Mouse (Mus musculus) heart, embryonic 16.5 days (tissue): Measurements from ENCODE around the gene Ino80d. TPM values are rescaled to one million over a fixed set of nuclear protein-coding genes. Genes with fewer than 3 reads are reported as not detected.

Experiments
- ATAC-seq: fragments of 200-750 bp; cut with Nextera tagmentation; replicated peaks from 2 replicates; pipeline ENCODE4 v1.8.0; 2017; ENCODE audit warnings: moderate number of reproducible peaks; ENCODE audit not compliant: insufficient read depth, low FRiP score; ENCODE audit errors: extremely low read depth
- H3K27ac ChIP-seq: fragments of 300-500 bp; sonication (generic); 2 replicates; pipeline ENCODE4 v1.5.1; 2014; ENCODE audit warnings: mild to moderate bottlenecking, low read length, control low read depth, moderate library complexity
- H3K27me3 ChIP-seq: fragments of 300-500 bp; sonication (generic); 2 replicates; pipeline ENCODE4 v1.6.1; 2014; ENCODE audit warnings: low read length, mixed read lengths; ENCODE audit not compliant: control insufficient read depth, insufficient read depth
- H3K36me3 ChIP-seq: fragments of 300-500 bp; sonication (generic); 2 replicates; pipeline ENCODE4 v1.6.1; 2014; ENCODE audit not compliant: control insufficient read depth, insufficient read depth
- H3K4me1 ChIP-seq: fragments of 300-500 bp; sonication (generic); 2 replicates; pipeline ENCODE4 v1.6.1; 2014; ENCODE audit warnings: low read length, mixed read lengths; ENCODE audit not compliant: control insufficient read depth, insufficient read depth
- H3K4me2 ChIP-seq: fragments of 300-500 bp; sonication (generic); 2 replicates; pipeline ENCODE4 v1.6.1; 2014; ENCODE audit warnings: low read depth, mild to moderate bottlenecking, control low read depth, low read length
- H3K4me3 ChIP-seq: fragments of 300-500 bp; sonication (generic); 2 replicates; pipeline ENCODE4 v1.5.1; 2014; ENCODE audit warnings: mild to moderate bottlenecking, control low read depth, low read length
- H3K9ac ChIP-seq: fragments of 300-500 bp; sonication (generic); 2 replicates; pipeline ENCODE4 v1.6.1; 2014; ENCODE audit warnings: low read length, control low read depth
- H3K9me3 ChIP-seq: fragments of 300-500 bp; sonication (generic); replicated peaks from 2 replicates; pipeline ENCODE4 v1.6.1; 2016; ENCODE audit warnings: low read length; ENCODE audit not compliant: control insufficient read depth
- WGBS: fragments of 180-500 bp; shearing (Covaris S2); extraction: QIAGEN DNeasy Blood & Tissue Kit; methylation state at CpG from one replicate; pipeline ENCODE4 v1.1.7; 2014; 5-methylcytosine and 5-hydroxymethylcytosine counted together
- polyA plus RNA-seq: library from polyadenylated mRNA; unstranded; fragments of >200 nt; fragmentation: Nextera tagmentation; extraction: Ambion mirVana; gene quantifications from 2 replicates; pipeline ENCODE4 v1.2.1, GENCODE M21; 2015

Gene Ino80d
- polyA plus RNA-seq, 1 experiment from 2014 or later, result 8.0 TPM

DNA sequence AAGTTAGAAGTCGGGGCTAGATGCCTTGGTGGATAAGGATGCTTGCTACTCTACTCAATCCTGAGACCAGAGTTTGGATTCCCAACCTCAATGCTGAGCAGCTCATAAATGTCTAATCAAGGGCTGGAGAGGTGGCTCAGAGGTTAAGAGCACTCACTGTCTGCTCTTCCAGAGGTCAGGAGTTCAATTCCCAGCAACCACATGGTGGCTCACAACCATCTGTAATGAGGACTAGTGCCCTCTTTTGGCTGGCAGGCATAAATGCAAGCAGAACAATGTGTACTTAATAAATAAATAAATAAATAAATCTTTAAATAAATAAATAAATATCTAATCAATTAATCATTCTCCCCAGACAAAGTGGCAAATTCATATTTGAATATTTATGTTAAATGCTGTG, 25.9 kb downstream of the Ino80d start:
- Histone ChIP-seq H3K4me3 (no peak overlapping the region), H3K36me3 (peaks cover 58% of the 10 kb centered on the region), H3K4me1 (no peaks in the 10 kb centered on the region), H3K4me2 (no peak overlapping the region), H3K9ac (no peak overlapping the region), H3K9me3 (no peaks in the 10 kb centered on the region), H3K27me3 (no peaks in the 10 kb centered on the region), H3K27ac (no peak overlapping the region)
- no peak for ATAC-seq
- 85% methylated on average over 1 of the region's 1 CpGs for WGBS

DNA sequence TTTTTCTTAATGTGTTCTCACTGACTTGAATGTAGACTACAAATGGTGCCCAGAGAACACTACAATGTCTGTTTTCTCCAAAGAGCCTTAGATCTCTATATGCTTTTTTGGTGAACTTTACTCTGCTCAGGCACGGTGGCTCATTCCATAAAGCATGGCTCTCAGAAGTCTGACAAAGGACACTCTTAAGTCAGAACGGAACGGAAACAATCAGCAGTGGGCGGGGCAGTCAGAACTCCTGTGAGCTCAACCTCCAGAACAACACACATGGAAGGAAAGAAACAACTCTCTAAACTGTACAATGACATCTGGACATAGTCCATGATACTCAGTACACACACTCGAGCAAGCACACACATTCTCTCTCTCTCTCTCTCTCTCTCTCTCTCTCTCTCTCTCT, 34.2 kb downstream of the Ino80d start:
- H3K4me3 ChIP-seq, result no peak overlapping the region
- no peaks in the 10 kb centered on the region for H3K27me3 ChIP-seq
- H3K27ac ChIP-seq, result no peak overlapping the region
- H3K9me3 ChIP-seq, result no peaks in the 10 kb centered on the region
- H3K9ac ChIP-seq, result no peak overlapping the region
- no peak for ATAC-seq
- H3K4me2 ChIP-seq, result no peak overlapping the region
- WGBS, result 52% methylated on average over 5 of the region's 5 CpGs
- H3K36me3 ChIP-seq, result peaks cover 19% of the 10 kb centered on the region
- H3K4me1 ChIP-seq, result no peaks in the 10 kb centered on the region

DNA sequence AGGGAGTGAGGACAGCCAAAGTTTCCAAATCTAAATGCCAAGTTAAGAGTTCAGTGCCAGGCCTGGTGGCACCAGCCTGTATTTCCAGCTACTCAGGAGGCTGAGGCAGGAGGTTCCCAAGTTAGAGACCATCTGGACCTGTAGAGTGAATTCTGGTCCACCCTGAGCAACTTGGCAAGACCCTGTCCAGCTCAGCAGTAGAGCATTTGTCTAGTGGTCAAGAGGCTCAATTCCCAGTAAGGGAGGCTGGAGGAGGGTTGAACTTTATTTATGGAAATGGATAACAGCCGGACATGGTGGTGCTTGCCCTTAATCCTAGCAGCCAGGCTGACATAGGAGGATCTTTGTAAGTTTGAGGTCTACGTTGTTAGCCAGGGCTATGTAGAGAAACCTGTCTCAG, 38.1 kb downstream of the Ino80d start:
- H3K4me3 ChIP-seq, result no peak overlapping the region
- WGBS, result 68% methylated on average over 2 of the region's 2 CpGs
- H3K36me3 ChIP-seq, result peaks cover 37% of the 10 kb centered on the region
- ATAC-seq, result no peak
- H3K4me2 ChIP-seq, result no peak overlapping the region
- no peaks in the 10 kb centered on the region for H3K4me1 ChIP-seq
- no peak overlapping the region for H3K27ac ChIP-seq
- H3K9ac ChIP-seq, result no peak overlapping the region
- no peaks in the 10 kb centered on the region for H3K27me3 ChIP-seq
- no peaks in the 10 kb centered on the region for H3K9me3 ChIP-seq

DNA sequence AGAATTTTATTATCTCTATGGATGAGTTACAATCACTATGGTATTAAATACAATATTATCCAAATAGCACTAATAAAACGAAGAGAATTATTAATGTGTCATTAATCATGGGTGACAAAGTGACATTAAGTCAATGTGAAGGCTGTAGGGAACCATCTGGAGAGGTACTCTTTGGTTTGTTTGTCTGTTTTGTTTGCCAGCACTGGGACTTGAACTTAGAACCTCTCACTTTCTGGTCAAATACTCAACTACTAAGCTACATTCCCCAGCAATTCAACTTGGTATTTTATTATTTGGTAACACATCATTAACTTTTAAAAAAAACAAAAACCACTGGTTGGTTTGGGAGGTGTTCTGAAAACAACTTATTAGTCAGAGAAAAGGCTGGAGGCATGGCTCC, 43.1 kb downstream of the Ino80d start:
- Histone ChIP-seq H3K27ac (no peak overlapping the region), H3K36me3 (peaks cover 65% of the 10 kb centered on the region), H3K4me2 (no peak overlapping the region), H3K4me1 (no peaks in the 10 kb centered on the region), H3K9ac (no peak overlapping the region), H3K4me3 (no peak overlapping the region), H3K27me3 (no peaks in the 10 kb centered on the region), H3K9me3 (peaks cover 4% of the 10 kb centered on the region; the same call in 1 of the 2 replicates)
- no peak for ATAC-seq
- 82% methylated on average over 1 of the region's 1 CpGs for WGBS

DNA sequence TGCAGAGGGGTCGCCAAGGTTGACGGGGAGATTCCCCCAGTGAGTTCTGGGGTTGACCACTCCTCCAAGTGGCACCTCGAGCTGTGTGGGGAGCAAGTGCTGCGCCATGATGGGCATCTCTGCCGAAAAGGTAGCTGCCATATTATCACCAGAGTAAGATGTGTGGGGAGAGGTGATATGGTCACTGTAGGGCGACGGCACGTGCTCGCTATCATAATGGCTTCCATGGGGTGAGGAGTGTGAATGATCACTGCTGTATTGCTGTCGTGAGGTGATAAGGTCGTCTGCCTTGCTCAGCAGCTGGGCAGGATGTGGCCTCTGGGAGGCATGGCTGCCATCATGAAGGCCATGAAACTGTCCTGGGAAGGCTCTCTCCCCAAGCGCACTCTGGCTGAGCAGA, 56.1 kb downstream of the Ino80d start:
- H3K9ac ChIP-seq, result no peak overlapping the region
- H3K4me3 ChIP-seq, result no peak overlapping the region
- WGBS, result 75% methylated on average over 12 of the region's 12 CpGs
- H3K27me3 ChIP-seq, result no peaks in the 10 kb centered on the region
- H3K27ac ChIP-seq, result no peak overlapping the region
- H3K4me1 ChIP-seq, result peaks cover 6% of the 10 kb centered on the region
- peaks cover 50% of the 10 kb centered on the region for H3K36me3 ChIP-seq
- ATAC-seq, result no peak
- H3K4me2 ChIP-seq, result no peak overlapping the region
- H3K9me3 ChIP-seq, result no peaks in the 10 kb centered on the region

DNA sequence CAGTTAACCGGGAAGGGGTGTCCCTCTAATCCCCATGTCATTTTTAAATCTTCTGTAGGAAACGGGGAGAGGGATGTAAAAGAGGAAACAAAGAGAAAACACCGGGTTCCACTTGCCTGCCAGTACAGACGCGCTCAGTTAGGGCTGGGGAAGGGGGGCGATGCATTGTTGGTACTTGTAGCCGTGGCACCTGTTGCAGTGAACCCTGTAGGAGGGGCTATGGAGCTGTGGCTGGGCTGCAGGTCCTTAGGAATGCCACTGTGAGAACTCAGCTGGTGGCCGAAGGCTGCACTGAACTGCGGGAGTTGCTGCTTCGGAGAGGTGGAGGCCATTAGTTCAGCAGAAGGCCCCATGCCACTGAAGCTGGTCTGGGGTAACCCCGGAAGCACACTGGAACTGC, 56.6 kb downstream of the Ino80d start:
- ATAC-seq, result no peak
- Histone ChIP-seq H3K27me3 (no peaks in the 10 kb centered on the region), H3K4me1 (peaks cover 6% of the 10 kb centered on the region), H3K9ac (no peak overlapping the region), H3K27ac (no peak overlapping the region), H3K4me3 (no peak overlapping the region), H3K9me3 (no peaks in the 10 kb centered on the region), H3K4me2 (no peak overlapping the region), H3K36me3 (peaks cover 46% of the 10 kb centered on the region)
- WGBS, result 91% methylated on average over 11 of the region's 11 CpGs

DNA sequence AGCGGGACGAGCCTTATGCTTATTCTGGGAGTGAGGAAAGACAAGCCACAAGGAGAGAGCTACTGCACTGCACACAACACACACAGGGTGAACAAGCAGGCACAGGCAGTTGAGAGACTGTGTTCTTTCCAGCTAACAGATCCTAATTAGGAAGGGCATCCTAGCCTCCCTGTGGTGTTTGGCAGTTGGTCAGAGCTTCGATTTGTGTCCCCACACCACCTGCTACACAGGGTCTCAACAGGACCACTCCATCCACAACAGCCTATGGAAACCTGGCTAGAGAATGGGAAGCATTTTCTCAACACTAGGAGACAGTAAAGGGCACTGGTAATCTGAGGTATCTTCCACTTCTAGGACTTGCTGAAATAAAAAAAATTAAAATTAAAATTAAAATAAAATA, 57.1 kb downstream of the Ino80d start:
- no peak overlapping the region for H3K4me2 ChIP-seq
- no peak for ATAC-seq
- no peak overlapping the region for H3K9ac ChIP-seq
- no peak overlapping the region for H3K4me3 ChIP-seq
- no peak overlapping the region for H3K27ac ChIP-seq
- H3K27me3 ChIP-seq, result no peaks in the 10 kb centered on the region
- peaks cover 42% of the 10 kb centered on the region for H3K36me3 ChIP-seq
- peaks cover 8% of the 10 kb centered on the region for H3K4me1 ChIP-seq
- H3K9me3 ChIP-seq, result no peaks in the 10 kb centered on the region
- 87% methylated on average over 3 of the region's 3 CpGs for WGBS

DNA sequence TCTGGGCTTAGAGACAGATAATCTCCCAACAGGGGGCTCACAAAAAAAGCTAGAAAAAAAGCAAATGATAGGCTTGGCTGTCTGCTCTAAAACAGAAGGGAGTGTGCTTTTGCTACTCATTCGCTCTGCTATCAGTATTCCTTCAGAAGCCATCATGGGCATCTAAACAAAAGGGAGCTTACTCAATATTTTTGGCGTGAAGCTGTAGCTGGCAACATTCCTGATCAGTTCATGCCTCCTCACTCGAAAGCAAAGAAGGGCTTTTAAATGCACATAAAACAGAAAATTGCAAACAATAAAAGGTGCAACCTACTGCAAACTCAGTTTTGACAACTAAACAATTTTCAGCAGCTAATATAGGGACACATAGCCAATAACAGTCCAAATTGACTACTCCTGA, 59.1 kb downstream of the Ino80d start:
- peaks cover 29% of the 10 kb centered on the region for H3K36me3 ChIP-seq
- H3K27me3 ChIP-seq, result no peaks in the 10 kb centered on the region
- no peak overlapping the region for H3K27ac ChIP-seq
- ATAC-seq, result no peak
- WGBS, result 30% methylated on average over 3 of the region's 3 CpGs
- no peaks in the 10 kb centered on the region for H3K9me3 ChIP-seq
- H3K4me3 ChIP-seq, result no peak overlapping the region
- no peak overlapping the region for H3K9ac ChIP-seq
- no peak overlapping the region for H3K4me2 ChIP-seq
- H3K4me1 ChIP-seq, result peaks cover 13% of the 10 kb centered on the region

DNA sequence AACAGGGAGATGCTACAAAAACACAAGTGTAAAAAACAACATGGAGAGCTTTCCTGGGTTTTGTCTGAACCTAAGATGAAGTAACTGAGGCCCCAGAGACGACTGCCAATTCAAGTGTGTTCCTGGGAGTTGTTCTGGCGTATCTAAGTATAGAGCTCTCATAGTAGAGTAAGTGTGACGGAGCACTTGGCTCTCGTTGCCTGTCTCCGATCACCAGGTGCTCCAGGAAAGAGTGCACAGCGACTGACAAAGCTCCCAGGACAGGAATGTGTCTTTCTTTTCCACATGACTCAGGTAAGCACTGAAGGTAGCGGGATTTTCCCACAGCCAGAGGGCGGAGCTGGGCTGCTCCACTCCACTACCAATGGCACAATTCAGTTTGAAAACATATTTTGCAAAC, 63.6 kb downstream of the Ino80d start:
- Histone ChIP-seq H3K4me3 (peak overlapping the region; percentile 27; the same call in 1 of the 2 replicates), H3K9me3 (no peaks in the 10 kb centered on the region), H3K4me1 (peaks cover 17% of the 10 kb centered on the region), H3K27me3 (no peaks in the 10 kb centered on the region), H3K9ac (peak overlapping the region; percentile 3; the same call in 1 of the 2 replicates), H3K36me3 (peaks cover 6% of the 10 kb centered on the region; the same call in 1 of the 2 replicates), H3K27ac (peak overlapping the region; percentile 80), H3K4me2 (peak overlapping the region; percentile 52)
- peak; percentile 83 for ATAC-seq
- WGBS, result 46% methylated on average over 8 of the region's 8 CpGs

DNA sequence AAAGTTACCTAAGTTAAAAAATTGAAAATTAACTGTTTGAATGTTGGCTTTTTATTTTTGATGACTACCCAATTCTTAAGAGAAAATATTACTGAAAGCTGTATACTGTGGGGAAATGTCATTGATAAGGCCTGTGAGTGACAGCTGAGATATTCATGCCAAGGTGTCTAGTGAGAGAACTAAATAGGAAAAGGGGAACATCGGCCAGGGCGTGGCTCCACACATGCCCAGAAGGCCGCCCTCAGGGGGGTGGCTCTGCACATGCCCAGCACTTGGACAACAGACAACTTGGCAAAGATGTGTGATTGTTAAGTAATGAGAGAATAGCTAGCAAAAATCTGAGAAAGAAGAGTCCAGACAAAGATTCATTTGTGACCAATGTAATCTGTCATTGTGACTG, 64.5 kb downstream of the Ino80d start:
- no peaks in the 10 kb centered on the region for H3K27me3 ChIP-seq
- no peak overlapping the region for H3K4me2 ChIP-seq
- H3K4me1 ChIP-seq, result peaks cover 10% of the 10 kb centered on the region
- no peaks in the 10 kb centered on the region for H3K9me3 ChIP-seq
- H3K27ac ChIP-seq, result no peak overlapping the region
- no peak overlapping the region for H3K9ac ChIP-seq
- H3K36me3 ChIP-seq, result peaks cover 6% of the 10 kb centered on the region; the same call in 1 of the 2 replicates
- 75% methylated on average over 3 of the region's 3 CpGs for WGBS
- ATAC-seq, result no peak
- no peak overlapping the region for H3K4me3 ChIP-seq
